Mouse (Mus musculus): ENCODE measurements at regions not wholly inside any gene's neighbourhood (a gene's known extent, or its start where the extent isn't known, plus 50 kb on each side); places are given as distances from the start of the nearest gene placed in this dataset.

DNA sequence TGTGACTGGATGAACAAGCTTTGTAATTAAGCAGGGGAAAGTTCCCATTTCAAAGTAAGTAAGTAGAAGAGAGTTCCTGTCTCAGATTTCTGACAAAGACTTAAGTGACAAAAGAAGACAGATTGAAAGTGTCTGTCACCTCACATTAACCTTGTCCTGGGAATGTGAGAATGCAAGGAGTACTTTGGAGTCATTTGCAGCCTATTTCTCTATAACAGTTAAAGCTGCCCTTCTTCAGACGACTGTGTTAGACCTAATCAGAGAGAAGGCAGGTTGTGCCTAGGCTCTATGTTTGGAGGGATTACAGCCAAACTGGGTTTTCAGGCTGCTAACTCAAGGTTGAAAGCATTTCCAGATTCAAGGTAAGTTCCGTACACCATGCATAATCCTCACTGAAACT lies 446.5 kb downstream of the Pdgfc start:
- Histone ChIP-seq H3K27ac (ENCODE audit: low read depth, low read length) (no peak overlapping the region), H3K27me3 (ENCODE audit: control insufficient read depth, insufficient read depth, low read length) (no peaks in the 10 kb centered on the region), H3K36me3 (ENCODE audit: control insufficient read depth, insufficient read depth, low read length) (no peaks in the 10 kb centered on the region), H3K4me2 (ENCODE audit: low read depth, low read length) (no peak overlapping the region), H3K9me3 (ENCODE audit: control insufficient read depth, low read length) (no peaks in the 10 kb centered on the region), H3K4me1 (ENCODE audit: control insufficient read depth, insufficient read depth, low read length) (no peaks in the 10 kb centered on the region), H3K4me3 (ENCODE audit: low read depth, low read length) (no peak overlapping the region), H3K9ac (replicated peaks; ENCODE audit: low read depth, low read length) (no peak overlapping the region)
- WGBS: 81% methylated on average over 2 of the region's 2 CpGs
- no peak for ATAC-seq (ENCODE audit: low read depth)

DNA sequence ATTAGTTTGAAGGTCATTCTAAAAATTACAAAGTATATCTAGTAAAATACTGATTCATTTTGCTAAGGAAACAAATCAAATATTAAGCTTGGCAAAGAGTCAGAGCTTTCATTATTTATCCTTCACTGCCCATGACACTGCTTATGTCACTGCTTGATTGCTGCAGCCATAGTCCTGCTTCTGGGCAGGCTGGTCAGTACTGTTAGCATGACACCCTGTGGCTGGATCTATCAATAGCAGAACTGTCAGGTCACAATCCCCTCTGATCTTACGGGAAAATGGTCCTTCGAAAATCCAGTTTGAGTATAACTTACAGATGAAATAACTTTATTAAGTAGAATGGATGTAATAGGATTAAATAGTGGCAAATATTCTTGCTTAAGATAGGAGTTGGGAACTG lies 447.1 kb downstream of the Pdgfc start:
- no peak for ATAC-seq (ENCODE audit: low read depth)
- 76% methylated on average over 2 of the region's 2 CpGs for WGBS

DNA sequence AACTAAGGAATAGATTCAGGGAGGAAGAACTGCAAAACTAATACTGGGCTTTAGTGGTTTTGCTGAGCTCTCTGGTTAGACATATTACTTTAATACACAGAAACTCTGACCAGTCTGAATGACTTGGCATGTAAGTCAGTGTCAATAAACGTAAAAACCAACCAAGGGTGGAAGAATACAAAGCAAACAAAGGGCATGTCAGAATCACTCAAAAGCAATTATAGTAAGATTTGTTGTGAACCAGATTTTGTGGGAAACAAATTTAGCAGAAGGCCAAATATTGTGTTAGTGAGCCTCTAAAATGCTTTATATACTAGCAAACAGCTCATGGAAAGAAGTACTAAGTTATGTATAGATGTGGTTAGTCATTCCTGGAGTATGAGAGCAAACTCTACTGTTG lies 427.1 kb upstream of the Ctso start:
- no peak overlapping the region for H3K4me3 ChIP-seq (ENCODE audit: low read depth, low read length)
- WGBS: 78% methylated on average over 1 of the region's 1 CpGs

More for the DNA sequence above, 447.1 kb downstream of the Pdgfc start:
- Histone ChIP-seq H3K4me1 (ENCODE audit: control insufficient read depth, insufficient read depth, low read length) (no peaks in the 10 kb centered on the region), H3K36me3 (ENCODE audit: control insufficient read depth, insufficient read depth, low read length) (no peaks in the 10 kb centered on the region), H3K9me3 (ENCODE audit: control insufficient read depth, low read length) (no peaks in the 10 kb centered on the region), H3K9ac (replicated peaks; ENCODE audit: low read depth, low read length) (no peak overlapping the region), H3K27me3 (ENCODE audit: control insufficient read depth, insufficient read depth, low read length) (no peaks in the 10 kb centered on the region), H3K4me2 (ENCODE audit: low read depth, low read length) (no peak overlapping the region), H3K4me3 (ENCODE audit: low read depth, low read length) (no peak overlapping the region), H3K27ac (ENCODE audit: low read depth, low read length) (no peak overlapping the region)

DNA sequence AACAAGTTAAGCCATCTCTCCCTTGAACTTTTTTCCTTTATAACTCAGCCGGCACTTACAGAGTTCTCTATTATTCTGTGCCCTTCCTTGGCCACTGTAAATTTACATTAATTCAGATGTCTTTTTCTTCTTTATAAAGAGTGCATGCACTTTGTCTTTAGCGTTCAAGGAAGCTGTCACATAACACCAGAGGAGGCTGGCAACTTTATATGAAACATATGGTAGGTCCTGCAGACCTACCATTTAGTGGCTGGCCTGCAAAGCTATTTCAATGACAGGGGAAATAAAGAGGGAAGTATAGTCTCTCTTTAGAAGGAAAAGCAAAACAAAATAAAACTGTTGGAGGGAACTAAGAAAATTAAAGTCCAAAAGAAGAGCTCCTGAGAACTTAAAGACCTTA lies 423.8 kb upstream of the Ctso start:
- H3K9me3 ChIP-seq (ENCODE audit: control insufficient read depth, low read length): no peaks in the 10 kb centered on the region
- H3K4me1 ChIP-seq (ENCODE audit: control insufficient read depth, insufficient read depth, low read length): no peaks in the 10 kb centered on the region
- no peak overlapping the region for H3K27ac ChIP-seq (ENCODE audit: low read depth, low read length)
- ATAC-seq (ENCODE audit: low read depth): no peak
- no peak overlapping the region for H3K9ac ChIP-seq (replicated peaks; ENCODE audit: low read depth, low read length)
- no peaks in the 10 kb centered on the region for H3K27me3 ChIP-seq (ENCODE audit: control insufficient read depth, insufficient read depth, low read length)
- WGBS: 23% methylated on average over 2 of the region's 2 CpGs
- H3K36me3 ChIP-seq (ENCODE audit: control insufficient read depth, insufficient read depth, low read length): no peaks in the 10 kb centered on the region
- no peak overlapping the region for H3K4me3 ChIP-seq (ENCODE audit: low read depth, low read length)
- no peak overlapping the region for H3K4me2 ChIP-seq (ENCODE audit: low read depth, low read length)

More for the DNA sequence above, 427.1 kb upstream of the Ctso start:
- Histone ChIP-seq H3K9ac (replicated peaks; ENCODE audit: low read depth, low read length) (no peak overlapping the region), H3K4me1 (ENCODE audit: control insufficient read depth, insufficient read depth, low read length) (no peaks in the 10 kb centered on the region), H3K27ac (ENCODE audit: low read depth, low read length) (no peak overlapping the region), H3K9me3 (ENCODE audit: control insufficient read depth, low read length) (no peaks in the 10 kb centered on the region), H3K36me3 (ENCODE audit: control insufficient read depth, insufficient read depth, low read length) (no peaks in the 10 kb centered on the region), H3K4me2 (ENCODE audit: low read depth, low read length) (no peak overlapping the region), H3K27me3 (ENCODE audit: control insufficient read depth, insufficient read depth, low read length) (no peaks in the 10 kb centered on the region)
- no peak for ATAC-seq (ENCODE audit: low read depth)

DNA sequence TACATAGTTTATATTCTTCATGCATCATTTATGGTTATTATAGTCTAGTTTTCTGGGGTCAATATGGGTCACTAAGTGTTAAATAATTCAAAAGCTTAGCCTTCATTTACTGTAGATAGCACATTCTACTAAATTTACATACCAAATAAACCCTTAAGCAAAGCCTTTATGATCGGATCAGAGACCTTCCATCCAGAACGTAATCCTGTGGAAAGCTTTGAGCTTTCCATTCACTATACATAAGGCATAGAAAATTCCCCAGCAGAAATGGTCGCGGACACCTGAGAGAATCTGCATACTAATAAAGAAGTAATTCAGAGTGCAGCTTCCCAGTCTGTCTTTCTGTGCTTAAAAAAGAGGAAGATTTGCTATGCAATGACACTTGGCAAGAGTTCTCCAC lies 410.6 kb upstream of the Ctso start:
- no peaks in the 10 kb centered on the region for H3K4me1 ChIP-seq (ENCODE audit: control insufficient read depth, insufficient read depth, low read length)
- no peaks in the 10 kb centered on the region for H3K36me3 ChIP-seq (ENCODE audit: control insufficient read depth, insufficient read depth, low read length)
- no peak overlapping the region for H3K4me2 ChIP-seq (ENCODE audit: low read depth, low read length)
- H3K27ac ChIP-seq (ENCODE audit: low read depth, low read length): no peak overlapping the region
- H3K27me3 ChIP-seq (ENCODE audit: control insufficient read depth, insufficient read depth, low read length): no peaks in the 10 kb centered on the region
- H3K4me3 ChIP-seq (ENCODE audit: low read depth, low read length): no peak overlapping the region
- 60% methylated on average over 4 of the region's 4 CpGs for WGBS
- H3K9ac ChIP-seq (replicated peaks; ENCODE audit: low read depth, low read length): no peak overlapping the region
- H3K9me3 ChIP-seq (ENCODE audit: control insufficient read depth, low read length): no peaks in the 10 kb centered on the region
- no peak for ATAC-seq (ENCODE audit: low read depth)

DNA sequence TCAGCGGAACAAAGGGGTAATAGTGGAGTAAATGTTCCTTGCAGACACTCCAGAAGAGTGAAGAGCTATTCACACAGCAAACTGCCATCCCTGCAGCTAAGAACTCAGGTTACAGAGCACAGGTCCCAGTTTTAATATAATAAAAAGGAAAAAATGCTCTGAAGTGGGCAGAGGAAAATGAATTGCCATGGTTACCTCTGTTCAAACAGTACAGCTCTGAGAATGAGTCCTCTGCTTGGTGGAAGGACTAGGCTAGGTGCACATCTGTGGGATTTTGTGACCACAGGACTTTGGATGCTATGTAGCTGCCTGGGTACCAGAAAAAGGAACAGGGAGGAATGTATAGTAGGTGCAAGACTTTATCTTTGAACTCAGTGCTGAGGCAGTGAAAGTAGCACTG lies 401.5 kb upstream of the Ctso start:
- Histone ChIP-seq H3K27ac (ENCODE audit: low read depth, low read length) (no peak overlapping the region), H3K9me3 (ENCODE audit: control insufficient read depth, low read length) (no peaks in the 10 kb centered on the region), H3K4me2 (ENCODE audit: low read depth, low read length) (no peak overlapping the region), H3K9ac (replicated peaks; ENCODE audit: low read depth, low read length) (no peak overlapping the region), H3K36me3 (ENCODE audit: control insufficient read depth, insufficient read depth, low read length) (no peaks in the 10 kb centered on the region), H3K27me3 (ENCODE audit: control insufficient read depth, insufficient read depth, low read length) (no peaks in the 10 kb centered on the region), H3K4me3 (ENCODE audit: low read depth, low read length) (no peak overlapping the region), H3K4me1 (ENCODE audit: control insufficient read depth, insufficient read depth, low read length) (no peaks in the 10 kb centered on the region)
- no peak for ATAC-seq (ENCODE audit: low read depth)
- 94% methylated on average over 1 of the region's 1 CpGs for WGBS

DNA sequence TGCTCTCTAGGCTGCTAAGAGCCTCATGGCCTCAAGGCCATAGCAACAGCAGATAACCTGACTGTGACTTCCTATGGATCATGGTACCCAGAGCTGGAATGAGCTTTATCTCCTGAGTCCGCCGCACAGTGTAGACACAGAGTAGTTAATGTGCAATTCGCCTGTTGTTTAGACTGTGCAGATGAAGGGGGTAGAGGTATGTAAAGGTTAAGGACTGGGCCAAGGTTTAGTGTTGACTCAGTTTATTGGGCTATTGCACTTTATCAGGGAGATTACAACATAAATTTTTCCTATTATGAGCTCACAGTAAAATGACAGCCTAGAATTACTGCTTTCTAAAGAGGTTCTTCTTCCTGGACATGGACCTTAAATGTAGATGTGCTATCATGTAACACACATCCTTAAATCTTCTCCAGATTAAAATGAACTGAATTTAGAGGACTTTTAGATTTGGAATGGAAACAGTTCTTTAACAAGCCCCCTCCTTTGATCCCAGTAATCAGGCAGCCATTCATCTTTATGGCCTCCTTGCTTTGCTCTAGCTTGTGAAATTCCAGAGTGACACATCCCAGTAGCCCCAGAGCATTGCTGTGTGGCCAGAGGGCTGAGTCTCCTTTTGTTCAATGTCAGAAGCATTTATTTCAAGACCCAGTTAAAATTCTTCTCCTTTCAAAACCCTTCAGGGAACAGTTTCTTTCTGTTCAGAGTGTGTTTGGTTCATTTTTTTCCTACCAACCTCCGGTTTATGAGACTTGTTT lies 396.8 kb upstream of the Ctso start:
- H3K4me3 ChIP-seq (ENCODE audit: low read depth, low read length): no peak overlapping the region
- no peak overlapping the region for H3K9ac ChIP-seq (replicated peaks; ENCODE audit: low read depth, low read length)
- H3K4me2 ChIP-seq (ENCODE audit: low read depth, low read length): no peak overlapping the region
- no peaks in the 10 kb centered on the region for H3K9me3 ChIP-seq (ENCODE audit: control insufficient read depth, low read length)
- 0 out of 2 replicates have a peak, but pooled peaks have one; percentile 54 for ATAC-seq (ENCODE audit: low read depth)
- H3K27ac ChIP-seq (ENCODE audit: low read depth, low read length): no peak overlapping the region
- WGBS: 53% methylated on average over 4 of the region's 4 CpGs
- H3K27me3 ChIP-seq (ENCODE audit: control insufficient read depth, insufficient read depth, low read length): no peaks in the 10 kb centered on the region
- no peaks in the 10 kb centered on the region for H3K36me3 ChIP-seq (ENCODE audit: control insufficient read depth, insufficient read depth, low read length)
- no peaks in the 10 kb centered on the region for H3K4me1 ChIP-seq (ENCODE audit: control insufficient read depth, insufficient read depth, low read length)

DNA sequence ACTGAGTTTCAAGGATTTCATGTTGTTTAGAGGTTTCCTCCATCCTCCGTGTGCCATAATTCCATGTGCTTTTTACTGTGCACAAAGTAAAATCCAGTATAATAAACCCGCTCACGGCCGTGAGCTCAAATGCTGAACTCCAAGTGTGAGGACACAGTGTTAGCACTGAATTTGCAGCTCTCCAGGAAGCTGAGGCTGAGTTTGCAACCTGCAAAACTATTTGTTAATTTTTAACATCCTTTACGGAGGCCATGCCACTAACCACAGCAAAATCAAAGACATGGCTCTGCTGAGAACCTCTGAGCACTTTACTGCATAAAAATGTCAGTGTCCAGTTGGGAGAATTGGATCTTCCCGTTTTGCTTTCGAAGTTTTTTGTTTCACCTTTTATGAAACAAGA lies 377.6 kb upstream of the Ctso start:
- Histone ChIP-seq H3K4me1 (ENCODE audit: control insufficient read depth, insufficient read depth, low read length) (no peaks in the 10 kb centered on the region), H3K27me3 (ENCODE audit: control insufficient read depth, insufficient read depth, low read length) (no peaks in the 10 kb centered on the region), H3K27ac (ENCODE audit: low read depth, low read length) (no peak overlapping the region), H3K9ac (replicated peaks; ENCODE audit: low read depth, low read length) (no peak overlapping the region), H3K36me3 (ENCODE audit: control insufficient read depth, insufficient read depth, low read length) (no peaks in the 10 kb centered on the region), H3K4me2 (ENCODE audit: low read depth, low read length) (no peak overlapping the region), H3K4me3 (ENCODE audit: low read depth, low read length) (no peak overlapping the region), H3K9me3 (ENCODE audit: control insufficient read depth, low read length) (no peaks in the 10 kb centered on the region)
- WGBS: 65% methylated on average over 7 of the region's 7 CpGs
- no peak for ATAC-seq (ENCODE audit: low read depth)

DNA sequence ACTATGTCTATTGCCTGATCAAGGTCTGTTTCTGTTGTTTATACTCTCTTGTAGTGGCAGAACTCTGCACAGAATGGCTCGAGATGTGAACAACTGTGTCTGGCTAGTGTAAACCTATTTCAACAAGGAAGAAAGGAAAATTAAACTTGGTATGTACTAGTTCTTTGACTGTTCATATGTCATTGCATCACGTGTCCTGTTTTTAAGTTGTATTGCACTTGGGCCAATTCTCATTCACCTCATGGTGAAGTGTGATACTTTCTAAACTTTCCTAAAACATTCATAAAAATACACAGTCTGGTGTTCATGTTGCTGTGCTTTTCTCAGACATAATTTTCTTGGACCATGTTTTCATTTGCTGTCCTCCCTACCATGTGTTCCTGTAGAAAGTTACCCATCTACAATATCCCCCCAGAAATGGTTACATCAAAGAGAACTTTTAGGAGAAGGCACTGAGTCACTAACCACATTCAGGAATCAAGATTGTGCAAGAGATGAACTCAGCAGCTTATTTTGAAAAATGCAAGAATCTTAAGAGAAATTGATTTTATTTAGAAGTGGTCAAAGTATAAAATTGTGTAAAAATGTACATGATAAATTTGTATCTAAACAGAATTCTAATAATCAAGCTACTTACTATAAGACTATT lies 369.7 kb upstream of the Ctso start:
- Histone ChIP-seq H3K9me3 (ENCODE audit: control insufficient read depth, low read length) (no peaks in the 10 kb centered on the region), H3K27me3 (ENCODE audit: control insufficient read depth, insufficient read depth, low read length) (no peaks in the 10 kb centered on the region), H3K27ac (ENCODE audit: low read depth, low read length) (no peak overlapping the region), H3K4me2 (ENCODE audit: low read depth, low read length) (no peak overlapping the region), H3K4me1 (ENCODE audit: control insufficient read depth, insufficient read depth, low read length) (no peaks in the 10 kb centered on the region), H3K9ac (replicated peaks; ENCODE audit: low read depth, low read length) (no peak overlapping the region), H3K36me3 (ENCODE audit: control insufficient read depth, insufficient read depth, low read length) (no peaks in the 10 kb centered on the region), H3K4me3 (ENCODE audit: low read depth, low read length) (no peak overlapping the region)
- no peak for ATAC-seq (ENCODE audit: low read depth)
- 91% methylated on average over 2 of the region's 2 CpGs for WGBS

All from neural tube, embryonic 14.5 days (tissue).